Comparison of ENCODE assay signal across 9 mouse cellular contexts in the genomic region with DNA sequence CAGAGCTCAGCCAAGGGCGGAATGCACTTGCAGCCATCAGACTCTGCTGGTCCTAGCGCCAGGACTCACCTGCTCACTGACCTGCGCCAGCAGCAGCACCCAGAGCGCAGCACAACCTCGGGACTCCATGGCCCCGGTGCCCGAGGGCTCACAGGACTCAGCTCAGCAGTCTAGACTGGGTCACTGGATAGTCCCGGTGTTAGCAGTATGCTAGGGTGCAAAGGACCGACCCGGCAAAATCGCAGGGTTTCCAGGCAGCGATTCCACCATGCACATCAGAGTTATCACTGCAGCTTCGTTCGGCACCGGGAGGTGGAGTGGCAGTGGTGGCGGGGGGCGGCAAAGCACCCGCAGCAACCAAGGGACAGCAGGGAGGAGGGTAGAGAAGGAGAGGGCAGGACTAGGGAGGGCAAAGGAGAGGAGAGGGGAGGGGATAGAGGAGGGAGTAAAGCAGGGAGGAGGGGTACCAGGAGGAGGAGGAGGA. TPM values are rescaled to one million over a fixed set of nuclear protein-coding genes. Genes with fewer than 3 reads are reported as not detected.
A peak's percentile ranks its signal among the peaks of the same experiment; 100 is the strongest.
DNase-seq lines count a peak whose midpoint lies in the region; ATAC-seq lines count a peak whose summit lies in the region.
"Had no signal": no experiment of that assay in that cellular context is flagged by ENCODE, and none has a peak within 500 bp of the region (broad histone marks: within the 10 kb centered on the region; RNA-seq: fewer than 3 reads in every experiment).

A gene (minus strand): TSS at position 391 of the 484 bp plus-strand sequence.

- no peaks in the 10 kb centered on the region for H3K9me3 ChIP-seq in limb, embryonic 11.5 days (ENCODE audit: control insufficient read depth, low read length)

- no peak within 1 kb of the TSS for H3K9ac ChIP-seq in limb, embryonic 11.5 days (ENCODE audit: low read length)
- H3K9ac ChIP-seq: liver, embryonic 14.5 days had no signal

- no peak within 1 kb of the TSS for H3K27ac ChIP-seq in limb, embryonic 11.5 days (replicated peaks; ENCODE audit: low read depth, low read length)
- H3K27ac ChIP-seq: liver, embryonic 14.5 days had no signal

- no peaks in the 10 kb centered on the region for H3K4me1 ChIP-seq in limb, embryonic 11.5 days (ENCODE audit: control insufficient read depth, insufficient read depth, low read length)

- peak within 1 kb of the TSS; percentile 26; the same call in 1 of the 2 replicates for H3K4me2 ChIP-seq in limb, embryonic 11.5 days (ENCODE audit: low read depth, severe bottlenecking)

- peak; percentile 43 for ATAC-seq in cerebellum, adult (ENCODE audit: insufficient number of reproducible peaks, low FRiP score, low TSS enrichment)
- ATAC-seq in limb, embryonic 11.5 days (ENCODE audit: insufficient number of reproducible peaks, low FRiP score, low TSS enrichment, low read depth) = no peak
- no peak for ATAC-seq in inflammation-experienced regulatory T-cells, adult 6 months

- H3K4me3 ChIP-seq in limb, embryonic 11.5 days (ENCODE audit: low read depth, low read length) = 0 out of 2 replicates have a peak within 1 kb of the TSS, but pooled peaks have one; percentile 3

- WGBS in limb, embryonic 11.5 days = 3% methylated on average over 18 of the region's 18 CpGs

- peaks cover 22% of the 10 kb centered on the region for H3K27me3 ChIP-seq in limb, embryonic 11.5 days (ENCODE audit: control insufficient read depth, insufficient read depth, low read length)

- H3K36me3 ChIP-seq in limb, embryonic 11.5 days (ENCODE audit: control insufficient read depth, insufficient read depth, low read length) = no peaks in the 10 kb centered on the region

- no peak for DNase-seq in cerebellum, adult 9-10 months
- peak; percentile 13 for DNase-seq in thymus, postnatal 4 days
- no peak for DNase-seq in thymus, postnatal 0 days (ENCODE audit: low spot score)
- DNase-seq in limb, embryonic 11.5 days (ENCODE audit: low spot score) = no peak
- peak; percentile 33 for DNase-seq in right cerebral cortex, postnatal 25 days
- DNase-seq in thymus, postnatal 14 days = no peak

RNA-seq across cellular contexts. Expression of the gene that starts here (rescaled TPM):
- 0.13 and 0.18 TPM in 2 replicates for polyA plus RNA-seq in thymus, postnatal 0 days (2015; fragmentation: Nextera tagmentation; extraction: Ambion mirVana)
- polyA plus RNA-seq in limb, embryonic 11.5 days (2014; fragmentation: Nextera tagmentation; extraction: Ambion mirVana) = 0.52 and 0.73 TPM in 2 replicates
- not detected for polyA plus RNA-seq in inflammation-experienced regulatory T-cells, adult 6 months (2017; shearing (Covaris generic))

Comparison
In these comparisons a context has a peak if more than half of its experiments do, and no peak if none do; other contexts are left out.
1. DNase-seq: peak in thymus, postnatal 4 days (single experiment) and right cerebral cortex, postnatal 25 days (single experiment); none in cerebellum, adult 9-10 months (single experiment), thymus, postnatal 0 days (single experiment), limb, embryonic 11.5 days (single experiment) and thymus, postnatal 14 days (single experiment).